In genomic region chr17:85484526-85484925, GRCm38 (mm10) we compare ENCODE assay signal across 13 mouse cellular contexts.
"Had no signal": no experiment of that assay in that cellular context is flagged by ENCODE, and none has a peak within 500 bp of the region (broad histone marks: within the 10 kb centered on the region; RNA-seq: fewer than 3 reads in every experiment).

No protein-coding gene starts in this region.

- H3K4me2 ChIP-seq: kidney, embryonic 15.5 days; limb, embryonic 13.5 days; neural tube, embryonic 12.5 days had no signal

- DNase-seq: kidney, adult 2 months; kidney, postnatal 14 days; left cerebral cortex, postnatal 4 days; lung, adult 18-20 months; right cerebral cortex, postnatal 4 days; spleen, adult 18-20 months; thymus, adult 18-20 months; thymus, postnatal 25 days had no signal

- H3K9ac ChIP-seq: kidney, embryonic 15.5 days; limb, embryonic 13.5 days; liver, embryonic 14.5 days; neural tube, embryonic 12.5 days had no signal

- H3K27ac ChIP-seq: kidney, embryonic 15.5 days; limb, embryonic 13.5 days; liver, embryonic 14.5 days; neural tube, embryonic 12.5 days had no signal

- H3K9me3 ChIP-seq: kidney, embryonic 15.5 days; limb, embryonic 13.5 days; neural tube, embryonic 12.5 days had no signal

- H3K4me3 ChIP-seq: kidney, embryonic 15.5 days; limb, embryonic 13.5 days; myocyte; neural tube, embryonic 12.5 days had no signal

- H3K36me3 ChIP-seq: kidney, embryonic 15.5 days; limb, embryonic 13.5 days; neural tube, embryonic 12.5 days had no signal
